Mouse (Mus musculus) E14TG2a.4 (cell line): ENCODE results near the gene Ccnc.

Experiments
- H3K27me3 ChIP-seq: 2 replicates; pipeline ENCODE4 v1.6.1; 2014; ENCODE audit warnings: low read length, control low read depth; ENCODE audit not compliant: insufficient read depth
- H3K36me3 ChIP-seq: 2 replicates; pipeline ENCODE4 v1.6.1; 2014; ENCODE audit warnings: low read length, control low read depth; ENCODE audit not compliant: insufficient read depth
- H3K4me1 ChIP-seq: replicated peaks from 2 replicates; pipeline ENCODE4 v1.6.1; 2014; ENCODE audit warnings: low read depth, low read length, control low read depth
- H3K4me3 ChIP-seq: replicated peaks from 2 replicates; pipeline ENCODE4 v1.5.1; 2014; ENCODE audit warnings: mild to moderate bottlenecking, low read length
- H3K9me3 ChIP-seq: 2 replicates; pipeline ENCODE4 v1.6.1; 2014; ENCODE audit warnings: low read length, control low read depth
- CTCF ChIP-seq: conservative IDR thresholded peaks from 2 replicates; pipeline ENCODE4 v1.5.1; 2014; ENCODE audit warnings: low read length
- NANOG ChIP-seq: IDR thresholded peaks from 2 replicates; pipeline ENCODE4 v1.6.1; 2014; ENCODE audit warnings: borderline replicate concordance, low read length, mixed read lengths
- POU5F1 ChIP-seq: IDR thresholded peaks from 2 replicates; pipeline ENCODE4 v1.6.1; 2014; ENCODE audit warnings: low read length, borderline replicate concordance

Ccnc gene

GRCm38 (mm10) chr4:21780816-21781726 lies 53.6 kb downstream of the Ccnc start:
- H3K27me3 ChIP-seq, result no peaks in the 10 kb centered on the region

GRCm38 (mm10) chr4:21786268-21786667 lies 58.8 kb downstream of the Ccnc start:
- no peaks in the 10 kb centered on the region for H3K9me3 ChIP-seq
- 0 out of 2 replicates have a peak, but pooled peaks cover 4% of the 10 kb centered on the region for H3K4me1 ChIP-seq

More at GRCm38 (mm10) chr4:21780816-21781726, 53.6 kb downstream of the Ccnc start:
- H3K36me3 ChIP-seq, result peaks cover 62% of the 10 kb centered on the region
- no peak overlapping the region for H3K4me3 ChIP-seq
- H3K9me3 ChIP-seq, result no peaks in the 10 kb centered on the region
- TF ChIP-seq POU5F1, result no peak
- TF ChIP-seq NANOG, result no peak
- TF ChIP-seq CTCF, result no peak
- peaks cover 19% of the 10 kb centered on the region for H3K4me1 ChIP-seq

GRCm38 (mm10) chr4:21788903-21789302 lies 61.4 kb downstream of the Ccnc start:
- peaks cover 62% of the 10 kb centered on the region for H3K36me3 ChIP-seq
- no peaks in the 10 kb centered on the region for H3K9me3 ChIP-seq
- no peak overlapping the region for H3K4me3 ChIP-seq
- no peak for TF ChIP-seq NANOG
- no peak for TF ChIP-seq CTCF
- TF ChIP-seq POU5F1, result no peak
- no peaks in the 10 kb centered on the region for H3K27me3 ChIP-seq
- H3K4me1 ChIP-seq, result 0 out of 2 replicates have a peak, but pooled peaks cover 2% of the 10 kb centered on the region

More at GRCm38 (mm10) chr4:21786268-21786667, 58.8 kb downstream of the Ccnc start:
- H3K4me3 ChIP-seq, result no peak overlapping the region
- H3K27me3 ChIP-seq, result no peaks in the 10 kb centered on the region
- TF ChIP-seq CTCF, result no peak
- no peak for TF ChIP-seq POU5F1
- no peak for TF ChIP-seq NANOG
- peaks cover 79% of the 10 kb centered on the region for H3K36me3 ChIP-seq

GRCm38 (mm10) chr4:21789836-21790235 lies 62.3 kb downstream of the Ccnc start:
- TF ChIP-seq POU5F1 (no peak), CTCF (no peak), NANOG (no peak)
- H3K4me3 ChIP-seq, result no peak overlapping the region
- H3K27me3 ChIP-seq, result no peaks in the 10 kb centered on the region
- H3K9me3 ChIP-seq, result no peaks in the 10 kb centered on the region
- H3K36me3 ChIP-seq, result peaks cover 53% of the 10 kb centered on the region
- H3K4me1 ChIP-seq, result 0 out of 2 replicates have a peak, but pooled peaks cover 2% of the 10 kb centered on the region

- Histone ChIP-seq H3K4me3 (no peak overlapping the region), H3K9me3 (no peaks in the 10 kb centered on the region), H3K4me1 (peaks cover 4% of the 10 kb centered on the region; the same call in 1 of the 2 replicates), H3K27me3 (no peaks in the 10 kb centered on the region), H3K36me3 (peaks cover 54% of the 10 kb centered on the region)
- no peak for TF ChIP-seq CTCF
- TF ChIP-seq NANOG, result no peak
- TF ChIP-seq POU5F1, result no peak
Measured at GRCm38 (mm10) chr4:21793631-21794030, 66.1 kb downstream of the Ccnc start.

- no peaks in the 10 kb centered on the region for H3K27me3 ChIP-seq
- no peak overlapping the region for H3K4me3 ChIP-seq
- TF ChIP-seq POU5F1 (no peak), CTCF (no peak), NANOG (no peak)
- H3K36me3 ChIP-seq, result peaks cover 85% of the 10 kb centered on the region
- H3K4me1 ChIP-seq, result peaks cover 4% of the 10 kb centered on the region; the same call in 1 of the 2 replicates
- no peaks in the 10 kb centered on the region for H3K9me3 ChIP-seq
Measured at GRCm38 (mm10) chr4:21801013-21801412, 73.5 kb downstream of the Ccnc start.

GRCm38 (mm10) chr4:21801620-21802019 lies 74.1 kb downstream of the Ccnc start:
- Histone ChIP-seq H3K27me3 (no peaks in the 10 kb centered on the region), H3K4me3 (no peak overlapping the region), H3K36me3 (peaks cover 82% of the 10 kb centered on the region), H3K9me3 (no peaks in the 10 kb centered on the region), H3K4me1 (peaks cover 4% of the 10 kb centered on the region; the same call in 1 of the 2 replicates)
- TF ChIP-seq NANOG (no peak), CTCF (no peak), POU5F1 (no peak)

- Histone ChIP-seq H3K36me3 (peaks cover 71% of the 10 kb centered on the region), H3K4me3 (no peak overlapping the region), H3K9me3 (no peaks in the 10 kb centered on the region), H3K27me3 (no peaks in the 10 kb centered on the region), H3K4me1 (no peaks in the 10 kb centered on the region)
- TF ChIP-seq CTCF (no peak), POU5F1 (no peak), NANOG (no peak)
Measured at GRCm38 (mm10) chr4:21807204-21807603, 79.7 kb downstream of the Ccnc start.
